Mouse (Mus musculus) cerebellum, postnatal 14 days (tissue): ENCODE measurements around the gene Zcchc14.
"Not testable (repeated sequence)": the region's sequence is repeated elsewhere in the genome, so short reads cannot be mapped to it uniquely, and the experiment has no call there.

ENCODE experiments used
- DNase-seq, 2 experiments: peaks; one replicate each; pipeline ENCODE4 v3.0.0; 2021; ENCODE audit warnings: mixed read lengths in 2 of 2

The Zcchc14 gene

DNA sequence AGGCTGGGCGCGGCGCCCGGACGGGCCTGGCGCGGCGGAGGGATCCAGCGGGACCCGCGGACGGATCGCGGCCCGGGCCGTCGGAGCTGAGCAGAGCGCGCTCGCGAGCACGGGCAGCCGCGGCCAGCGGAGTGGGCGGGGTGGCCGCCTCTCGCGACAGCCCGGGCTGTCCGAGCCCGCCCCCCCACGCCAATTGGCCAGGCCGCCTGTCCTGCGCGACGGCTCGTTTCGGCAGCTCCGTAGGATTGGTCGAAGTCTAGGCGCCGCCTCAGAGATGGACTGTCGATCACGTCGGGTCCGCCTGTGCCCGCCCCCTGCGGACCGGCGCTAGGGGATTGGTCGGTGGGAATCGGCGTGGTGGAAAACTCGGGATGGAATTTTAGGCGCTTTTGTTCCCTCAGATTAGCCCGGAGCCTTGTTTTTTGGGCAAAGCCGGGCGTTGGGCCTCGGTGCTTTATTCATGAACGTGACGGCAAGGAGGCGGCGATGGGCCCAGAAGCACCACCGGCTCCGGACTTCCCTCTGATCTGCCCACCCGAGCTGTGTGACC is at the start of gene Zcchc14:
TSS of gene Zcchc14 (minus strand) at position 128 of the 550 bp plus-strand sequence.
- DNase-seq = peak; percentile 99

DNA sequence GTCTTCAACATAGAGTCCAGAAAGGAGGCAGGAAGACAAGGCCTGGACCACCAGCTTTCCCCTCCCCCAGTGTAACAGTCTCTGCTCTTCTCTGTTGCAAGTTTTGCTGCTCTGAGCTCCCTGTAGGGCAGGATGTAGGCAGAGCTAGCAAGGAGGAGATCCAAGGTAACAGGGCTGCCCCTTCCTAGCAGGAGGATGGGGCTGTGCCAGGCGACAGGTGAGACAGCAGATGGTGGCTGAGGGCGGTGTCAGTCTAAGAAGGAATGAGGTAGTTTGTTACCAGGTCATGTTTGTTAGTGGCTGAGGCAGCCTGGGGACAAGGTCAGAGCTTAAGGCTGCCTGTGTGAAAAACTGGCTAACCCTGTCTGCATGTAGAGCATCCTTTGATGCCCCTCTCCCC is 47.2 kb upstream of the Zcchc14 start:
- peak; percentile 96 to 97 for DNase-seq

DNA sequence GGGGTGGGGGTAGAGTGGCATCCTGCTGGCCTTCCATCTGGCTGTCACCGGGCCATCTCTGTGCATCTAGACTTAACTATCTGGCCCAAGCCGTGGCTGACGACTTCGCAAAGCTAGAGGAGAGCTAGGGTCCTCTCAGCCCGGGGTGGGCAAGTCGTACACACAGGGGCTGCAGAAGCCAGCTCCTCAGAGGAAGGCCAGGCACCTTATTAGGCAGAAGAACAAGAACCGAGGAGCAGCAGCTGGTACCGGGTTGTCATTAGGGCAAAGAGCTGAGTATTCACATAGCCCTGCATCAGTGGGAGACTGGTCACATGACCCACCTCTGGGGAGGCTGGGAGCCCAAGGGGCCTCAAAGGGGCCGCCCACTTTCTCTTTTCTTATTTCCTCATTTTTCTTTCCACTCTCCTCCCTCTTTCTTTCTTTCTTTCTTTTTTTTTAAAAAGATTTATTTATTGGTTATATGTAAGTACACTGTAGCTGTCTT is 46.0 kb upstream of the Zcchc14 start:
- peak in 1 of 2 experiments; percentile 87 for DNase-seq

DNA sequence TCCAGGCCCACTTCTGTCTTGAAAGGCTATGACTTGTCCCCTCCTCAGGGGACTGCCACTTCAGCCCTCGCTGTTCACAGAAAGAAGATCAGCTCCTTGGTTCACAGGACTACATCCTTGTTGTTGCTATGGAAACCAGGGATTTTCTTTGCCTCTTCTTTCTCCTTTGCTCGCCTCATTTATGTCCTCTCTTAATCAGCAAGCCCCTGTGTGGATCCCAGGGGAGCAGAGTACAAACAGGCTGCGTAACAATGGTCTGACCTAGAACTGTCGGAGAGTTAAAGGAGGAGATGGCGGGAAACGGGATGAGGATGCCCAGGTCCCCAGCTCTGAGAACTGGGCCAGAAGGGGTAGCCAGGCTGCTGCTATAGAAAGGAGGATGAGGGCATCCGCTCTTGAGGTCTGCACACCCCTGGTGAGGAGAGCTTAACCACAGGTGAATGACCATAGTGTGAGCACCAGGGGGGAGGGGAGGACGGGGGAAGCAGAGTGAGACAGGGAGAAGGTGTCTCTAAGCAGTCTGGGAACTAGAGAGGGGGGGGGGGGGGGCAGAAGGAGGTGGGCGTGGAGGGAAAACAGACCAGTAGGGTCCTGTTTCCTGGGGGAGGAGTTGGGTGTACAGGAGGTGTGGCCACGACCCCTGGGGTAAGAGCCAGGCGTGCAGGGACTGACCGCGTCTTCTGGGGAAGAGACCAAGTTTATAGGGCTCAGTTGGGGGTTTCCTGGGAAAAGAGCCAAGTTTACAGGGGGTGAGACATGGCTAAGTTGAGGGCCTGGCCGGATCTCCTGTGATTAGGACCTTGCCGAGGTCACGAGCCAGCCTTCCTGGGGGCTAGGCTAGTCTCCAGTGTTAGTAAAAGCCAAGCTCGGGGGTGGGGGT is 45.3 kb upstream of the Zcchc14 start:
- peak in 1 of 2 experiments; percentile 77 for DNase-seq

DNA sequence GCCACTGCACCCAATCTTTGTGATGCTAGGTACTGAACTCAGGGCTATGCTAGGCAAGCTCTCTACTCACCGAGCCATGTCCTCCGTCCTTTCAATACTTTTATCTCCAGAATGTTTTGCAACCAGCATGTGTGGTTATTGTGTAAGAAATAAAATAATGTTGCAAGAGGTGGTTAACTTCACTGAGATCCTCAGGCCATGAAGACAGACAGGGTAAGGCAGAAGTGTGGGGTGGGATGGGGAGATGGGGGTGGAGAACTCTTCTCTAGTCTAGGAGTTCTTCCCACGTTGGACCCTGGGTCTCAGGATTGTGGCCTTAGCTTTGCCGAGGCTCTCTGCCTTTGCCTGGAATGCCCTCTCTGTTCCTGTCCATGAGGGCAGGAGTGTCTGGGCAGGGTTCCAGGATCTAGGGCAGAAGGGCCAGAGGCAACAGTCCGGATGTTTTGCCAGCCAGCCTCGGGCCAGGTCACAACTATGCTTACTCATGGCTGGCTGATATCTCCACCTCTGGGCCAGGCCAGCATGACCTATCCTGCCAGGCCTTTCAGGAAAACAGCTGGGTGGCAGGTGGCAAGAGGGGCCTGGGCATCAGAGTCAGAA is 43.0 kb upstream of the Zcchc14 start:
- peak; percentile 58 to 67 for DNase-seq

DNA sequence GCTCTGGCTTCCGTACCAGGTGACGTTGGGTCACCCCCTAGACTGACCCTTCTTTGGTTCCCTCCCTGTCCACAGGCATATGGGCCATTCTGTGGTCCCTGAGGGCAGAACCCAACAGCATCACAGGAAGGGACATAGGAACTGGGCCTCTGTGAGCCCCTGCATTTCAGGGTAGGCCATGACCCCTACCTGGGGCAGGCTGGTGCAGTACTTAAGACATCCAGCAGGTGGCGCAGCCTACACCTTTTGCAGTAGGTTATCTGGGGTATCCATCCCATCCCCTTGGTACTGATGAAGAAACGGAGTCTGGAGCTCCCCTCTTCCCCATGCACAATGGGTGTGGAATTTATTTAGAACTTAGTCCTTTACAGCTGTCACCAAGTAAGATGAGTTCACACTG is 41.8 kb upstream of the Zcchc14 start:
- peak; percentile 88 to 91 for DNase-seq

DNA sequence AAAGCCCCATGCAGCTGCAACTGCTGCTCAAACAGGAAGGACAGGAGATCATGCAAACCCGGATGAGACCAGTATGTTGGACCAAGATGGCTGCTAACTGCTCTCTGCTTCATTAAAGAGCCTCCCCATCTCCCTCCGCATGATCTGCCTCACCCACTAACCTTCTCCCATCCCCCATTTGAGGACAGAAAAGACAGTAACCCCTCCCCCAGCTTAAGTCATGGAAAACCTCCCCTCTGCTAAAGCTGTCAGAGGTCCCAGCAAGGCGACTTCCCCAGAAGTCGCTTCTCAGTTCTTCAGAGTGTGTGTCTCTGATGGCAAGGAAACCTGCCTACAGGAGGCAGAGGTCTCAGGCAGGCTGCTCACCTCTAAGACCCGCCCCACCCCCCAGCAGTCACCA is 35.8 kb upstream of the Zcchc14 start:
- no peak for DNase-seq

DNA sequence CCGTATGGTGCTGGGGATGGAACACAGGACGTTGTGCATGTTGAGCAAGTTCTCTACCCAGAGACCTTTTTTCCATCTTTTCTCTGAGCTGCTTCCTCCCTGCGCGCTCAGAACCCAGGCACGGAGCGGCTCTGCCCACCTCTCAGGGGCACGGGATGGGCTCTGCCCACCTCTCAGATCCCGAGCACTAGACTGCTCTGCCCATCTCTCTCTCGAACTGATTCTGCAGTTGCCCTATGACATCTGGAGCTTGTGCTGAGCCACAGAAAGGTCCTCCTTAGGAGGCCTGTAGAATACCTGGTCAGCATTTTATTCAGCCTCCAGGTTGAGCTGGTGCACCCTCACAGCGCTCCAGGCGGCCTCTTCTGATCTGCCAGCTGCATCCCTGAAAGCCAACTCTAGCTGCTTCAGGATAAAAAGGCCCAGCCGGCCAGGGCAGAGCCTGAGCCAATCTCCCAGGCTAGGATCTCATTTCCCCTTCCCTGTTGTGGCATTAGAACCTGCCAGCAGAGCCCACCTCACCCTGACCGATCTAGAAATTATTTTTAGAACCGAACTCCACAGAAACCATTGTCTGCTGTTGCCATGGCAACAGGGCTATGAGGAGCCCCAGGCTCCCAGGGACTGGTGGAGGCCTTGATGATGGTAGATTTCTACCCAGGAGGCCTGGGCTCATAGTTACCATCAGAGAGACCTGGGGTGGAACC is 34.9 kb upstream of the Zcchc14 start:
- DNase-seq = peak; percentile 79

DNA sequence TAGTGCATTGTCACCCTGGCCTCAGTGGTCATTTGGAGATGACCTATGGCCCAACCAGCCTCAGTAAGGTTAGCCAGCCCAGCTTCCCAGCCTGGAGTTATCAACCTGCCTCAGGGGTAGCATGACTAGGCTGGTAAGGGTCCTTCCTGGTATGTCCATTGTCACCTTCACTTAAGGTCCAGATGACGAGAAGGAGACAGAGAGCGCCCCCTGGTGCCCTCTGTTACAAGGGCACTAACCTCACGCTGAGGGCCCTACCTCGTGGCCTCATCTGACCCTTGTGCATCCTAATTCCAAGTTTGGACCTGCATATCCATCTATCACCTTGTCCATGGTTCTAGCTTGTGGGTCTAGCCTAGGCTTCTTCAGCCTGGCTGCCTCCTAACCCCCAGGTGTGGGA is 32.7 kb upstream of the Zcchc14 start:
- DNase-seq = peak; percentile 75 to 86

DNA sequence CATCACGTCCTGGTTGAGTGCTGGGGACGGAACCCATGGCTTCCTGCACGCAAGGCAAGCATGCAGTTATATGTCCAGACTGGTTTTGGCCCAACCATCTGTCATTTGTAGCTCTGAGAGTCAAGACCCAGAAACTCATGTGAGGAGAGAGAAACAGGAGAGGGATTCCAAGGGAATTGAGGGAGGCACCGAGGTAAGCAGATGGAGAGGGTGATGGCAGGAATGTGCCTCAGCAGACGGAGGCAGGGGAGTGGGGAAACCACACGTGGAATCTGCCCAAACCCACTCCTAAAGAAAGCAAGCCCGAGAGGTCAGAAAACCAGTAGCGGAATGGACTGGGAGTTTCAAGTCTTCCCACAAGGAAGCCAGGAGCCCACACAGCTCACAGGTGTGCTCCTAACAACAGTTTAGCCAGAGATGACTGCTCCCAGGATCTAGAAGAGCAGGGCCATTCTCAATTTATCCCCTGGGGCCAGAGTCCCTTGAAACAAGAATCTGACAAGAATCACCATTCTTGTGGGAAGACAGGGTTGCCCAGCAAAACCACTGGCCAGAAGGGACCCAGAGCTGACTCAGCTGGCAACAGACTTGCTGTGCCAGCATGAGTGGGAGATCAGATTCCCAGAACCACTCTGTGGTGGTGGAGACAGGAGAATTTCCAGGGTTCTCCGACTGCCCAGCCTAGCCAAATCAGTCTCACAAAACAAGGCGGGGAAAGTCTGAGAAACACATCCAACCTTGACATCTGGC is 30.6 kb upstream of the Zcchc14 start:
- peak in 1 of 2 experiments; percentile 52 for DNase-seq

DNA sequence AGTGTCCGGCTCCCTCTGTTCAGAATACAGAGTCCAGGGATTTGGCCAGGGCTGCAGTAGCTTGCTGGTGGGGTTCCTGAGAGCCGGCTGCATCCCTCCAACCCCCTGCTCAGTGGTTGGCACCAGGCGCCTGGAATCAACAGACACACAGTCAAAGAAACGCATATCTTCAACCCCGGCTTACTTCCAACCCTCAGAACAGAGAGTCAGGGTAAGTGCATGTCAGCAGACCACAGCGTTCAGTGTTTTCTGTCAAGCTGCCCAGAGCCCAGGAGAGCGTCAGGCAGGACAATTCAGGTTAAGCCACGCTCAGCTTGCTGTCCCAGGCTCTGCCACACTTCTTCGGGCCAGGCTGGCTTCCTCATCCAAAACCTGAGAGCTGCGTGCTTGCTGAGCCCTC is 28.8 kb upstream of the Zcchc14 start:
- DNase-seq = peak; percentile 83 to 86

DNA sequence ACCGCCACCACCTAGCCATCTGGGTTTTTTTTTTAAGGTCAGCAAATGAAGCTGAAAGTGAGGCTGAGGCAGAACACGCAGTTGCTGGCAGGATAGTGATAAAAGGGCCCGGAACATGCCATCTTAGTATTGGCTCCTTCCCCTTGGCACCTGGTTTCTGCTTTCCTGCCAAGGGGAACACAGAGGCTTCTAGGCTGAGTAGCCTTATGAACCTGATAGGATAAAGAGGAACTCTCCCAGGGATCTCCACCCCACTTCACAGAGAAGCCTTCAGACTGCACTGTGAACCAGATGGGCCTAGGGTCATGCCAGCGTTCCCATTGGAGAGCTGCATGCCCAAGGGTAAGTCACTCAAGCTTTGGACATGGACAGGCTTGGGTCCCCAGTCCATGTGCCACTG is 28.2 kb upstream of the Zcchc14 start:
- DNase-seq = peak; percentile 68 to 82

DNA sequence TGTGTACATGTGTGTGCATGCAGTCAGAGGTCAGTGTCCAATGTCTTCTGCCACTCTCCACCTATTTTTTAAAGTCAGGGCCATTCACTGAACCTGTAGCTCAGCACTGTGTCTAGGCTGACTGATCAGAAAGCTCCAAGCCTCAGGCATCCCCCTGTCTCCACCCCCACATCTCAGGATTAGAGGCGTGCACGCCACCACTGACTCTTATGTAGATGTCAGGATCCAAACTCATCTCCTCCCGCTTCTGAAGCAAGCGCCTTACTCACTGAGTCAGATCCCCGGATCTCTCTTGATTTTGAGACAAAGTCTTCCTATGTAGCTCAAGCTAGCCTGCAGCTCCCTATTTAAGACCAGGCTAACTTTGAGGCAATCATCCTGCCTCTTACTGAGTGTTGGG is 26.0 kb upstream of the Zcchc14 start:
- DNase-seq = no peak

DNA sequence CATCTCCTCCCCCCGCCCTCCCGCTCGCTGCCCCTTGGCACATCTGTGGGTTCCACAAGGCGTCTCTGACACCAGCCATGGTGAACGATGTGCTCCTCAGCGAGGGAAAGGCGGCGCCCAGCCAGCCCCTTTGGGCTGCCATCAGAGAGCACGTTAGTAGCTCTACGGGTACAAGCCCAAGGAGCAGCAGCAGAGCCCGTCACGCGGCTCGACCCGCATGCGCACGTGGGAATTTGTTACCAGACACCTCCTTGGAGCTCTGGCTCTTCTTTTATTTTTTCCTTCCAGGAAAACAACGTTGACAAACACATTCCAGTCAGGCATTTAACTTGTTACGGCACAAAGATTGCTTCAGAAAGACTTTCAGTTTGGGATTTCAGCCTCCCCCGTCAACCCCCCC is 23.0 kb upstream of the Zcchc14 start:
- no peak for DNase-seq

DNA sequence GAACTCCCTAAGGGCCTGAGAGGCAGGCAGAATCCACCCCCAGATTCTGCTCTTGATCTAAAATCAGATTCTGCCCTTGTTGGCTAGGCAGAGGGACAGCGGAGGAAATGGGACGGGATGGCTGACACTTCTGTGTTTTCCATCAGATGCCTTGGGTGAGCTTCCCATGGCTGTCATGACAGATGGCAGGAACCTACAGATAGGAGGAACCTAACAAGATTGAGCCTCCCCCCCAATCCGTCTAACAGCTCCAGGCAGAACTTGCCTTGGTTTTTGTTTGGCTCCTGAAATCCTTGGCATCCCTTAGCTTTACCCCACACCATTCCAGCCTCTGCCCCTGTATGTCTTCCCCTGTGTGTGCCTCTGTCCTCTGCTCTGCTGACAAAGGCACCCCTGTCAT is 22.5 kb upstream of the Zcchc14 start:
- DNase-seq = no peak

DNA sequence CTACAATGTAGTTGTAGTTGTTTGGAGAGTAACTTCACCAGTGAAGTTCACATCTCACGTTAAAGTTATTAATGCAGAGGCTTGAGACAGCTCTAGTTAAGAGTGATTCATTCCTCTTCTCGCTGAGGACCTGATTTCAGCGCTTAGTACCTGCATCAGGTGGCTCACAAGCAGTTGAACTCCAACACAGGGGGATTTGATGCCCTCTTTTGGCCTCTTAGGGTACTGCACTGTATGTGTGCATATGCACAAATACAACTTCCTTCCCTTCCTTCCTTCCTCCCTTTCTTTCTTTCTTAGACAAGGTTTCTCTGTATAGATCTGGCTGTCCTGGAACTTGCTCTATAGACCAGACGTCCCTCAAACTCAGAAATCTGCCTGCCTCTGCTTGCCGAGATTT is 21.8 kb upstream of the Zcchc14 start:
- peak in 1 of 2 experiments; percentile 74 for DNase-seq

DNA sequence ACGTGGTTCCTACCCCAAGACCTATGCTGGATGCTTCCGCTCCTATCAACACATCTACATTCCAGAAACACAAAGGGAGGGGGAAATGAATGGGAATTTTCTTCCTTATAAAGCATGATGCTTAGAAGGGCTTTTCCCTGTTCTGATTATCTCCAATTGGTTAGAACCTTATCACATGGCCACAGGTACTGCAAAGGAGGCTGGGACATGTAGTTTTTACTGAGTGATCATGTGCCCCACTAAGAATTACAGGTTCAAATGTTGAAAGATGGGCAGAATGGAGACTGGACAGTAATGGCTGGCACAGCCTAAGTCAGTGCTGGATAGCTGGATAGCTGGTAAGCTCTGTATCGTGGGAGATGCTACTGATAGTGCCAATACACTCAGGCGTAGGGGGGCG is 21.2 kb upstream of the Zcchc14 start:
- DNase-seq = no peak

DNA sequence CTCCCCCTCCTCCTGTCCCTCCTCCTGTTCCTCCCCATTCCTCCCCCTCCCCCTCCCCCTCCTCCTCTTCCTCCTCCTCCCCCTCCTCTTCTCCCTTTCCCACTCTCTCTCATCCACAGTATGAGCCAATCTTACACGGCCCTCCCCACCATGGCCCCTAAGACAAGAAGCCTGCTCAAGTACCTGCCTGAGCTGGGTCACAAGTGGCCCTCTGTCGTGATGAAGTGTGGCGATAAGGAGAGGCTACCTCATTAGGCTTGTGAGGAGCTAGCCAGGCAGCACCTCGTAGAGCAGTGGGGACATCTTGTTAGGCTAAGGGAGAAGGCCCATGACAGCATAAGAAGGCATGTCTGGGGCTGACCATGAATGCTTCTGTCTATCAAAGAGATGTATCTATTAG is 20.5 kb upstream of the Zcchc14 start:
- no peak for DNase-seq

DNA sequence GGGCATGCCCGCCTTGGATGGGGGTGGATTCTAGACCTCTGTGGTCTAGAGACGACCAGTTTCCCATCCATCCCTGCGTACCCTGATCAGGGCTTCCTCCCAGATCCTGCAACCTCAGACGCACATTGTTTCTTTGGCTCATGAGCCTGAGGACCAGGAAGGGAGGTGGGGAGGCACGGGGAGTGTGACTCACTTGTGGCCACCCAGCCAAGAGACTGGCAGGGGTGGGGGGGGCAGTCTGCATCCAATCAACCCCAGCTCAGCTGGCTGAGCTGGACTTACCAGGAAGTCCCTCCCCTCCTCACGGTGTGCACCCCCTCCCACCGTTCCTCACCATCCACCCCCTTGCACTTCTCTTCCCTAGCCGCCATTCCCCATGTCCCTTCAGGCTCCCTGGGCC is 16.5 kb upstream of the Zcchc14 start:
- DNase-seq = no peak

DNA sequence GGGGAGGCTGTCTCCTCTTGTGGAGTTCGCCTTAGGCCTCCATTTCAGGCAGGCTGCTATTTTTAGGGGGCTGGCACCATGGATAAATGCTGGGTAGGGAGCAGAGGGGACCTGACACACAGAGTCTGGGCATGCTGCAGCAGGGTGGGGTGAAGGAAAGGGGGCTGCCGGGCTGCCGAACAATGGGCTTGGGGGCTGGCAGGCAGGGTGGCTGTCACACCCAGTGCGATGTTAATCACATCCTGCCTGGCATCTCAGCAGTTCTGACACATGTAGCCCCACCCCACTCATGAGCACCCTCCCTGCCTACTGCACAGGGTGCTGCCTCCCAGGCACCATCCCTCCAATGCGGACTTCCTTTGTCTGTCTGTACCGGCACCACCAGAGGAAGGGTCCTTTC is 15.9 kb upstream of the Zcchc14 start:
- no peak for DNase-seq

DNA sequence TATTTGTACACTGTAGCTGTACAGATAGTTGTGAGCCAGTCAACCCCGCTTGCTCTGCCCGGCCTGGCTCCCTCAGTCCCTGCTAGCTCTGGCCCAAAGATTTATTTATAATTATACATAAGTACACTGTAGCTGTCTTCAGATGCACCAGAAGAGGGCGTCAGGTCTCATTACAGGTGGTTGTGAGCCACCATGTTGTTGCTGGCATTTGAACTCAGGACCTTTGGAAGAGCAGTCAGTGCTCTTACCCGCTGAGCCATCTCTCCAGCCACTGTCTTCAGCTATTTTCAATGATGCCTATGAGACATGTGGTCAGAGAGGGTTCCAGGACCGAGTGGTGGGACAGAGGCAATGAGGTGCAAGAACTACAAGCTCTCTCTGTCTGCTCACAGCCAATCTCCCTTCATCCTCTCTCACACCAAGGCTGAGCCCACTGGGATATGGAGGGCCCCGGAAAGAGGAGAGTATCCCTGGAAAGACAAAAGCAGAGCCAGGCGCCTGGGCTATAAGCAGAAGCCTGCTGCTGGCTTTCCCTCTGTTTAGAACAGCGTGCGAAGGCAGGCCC is 15.3 kb upstream of the Zcchc14 start:
- not testable (repeated sequence) for DNase-seq

DNA sequence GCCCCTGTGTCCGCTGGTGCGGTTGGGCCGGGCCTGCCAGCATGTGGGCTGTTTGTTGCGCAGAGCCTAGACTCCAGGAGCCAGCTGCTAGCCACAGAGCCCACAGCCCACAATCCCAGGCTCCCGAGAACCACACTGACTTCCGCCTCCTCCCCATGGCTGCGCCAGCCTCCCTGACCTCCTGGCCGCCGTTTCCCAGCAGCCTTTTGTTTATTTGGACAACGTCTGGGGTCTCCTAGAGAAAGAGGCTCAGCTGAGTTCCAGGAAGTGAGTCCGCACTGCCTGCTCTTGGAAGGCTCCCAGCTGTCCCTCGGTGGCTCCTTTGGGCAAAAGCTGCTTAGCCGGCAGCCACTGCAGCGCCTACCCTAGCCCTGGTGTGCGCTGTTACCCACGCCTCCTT is 12.6 kb upstream of the Zcchc14 start:
- DNase-seq = peak in 1 of 2 experiments; percentile 58
